Mouse (Mus musculus) left cerebral cortex, adult 2 months (tissue): Measurements from ENCODE around the gene Fhad1. TPM values are rescaled to one million over a fixed set of nuclear protein-coding genes. Genes with fewer than 3 reads are reported as not detected.
A peak's percentile ranks its signal among the peaks of the same experiment; 100 is the strongest.

Experiments
- DNase-seq, 2 experiments: peaks; one replicate each; pipeline ENCODE4 v3.0.0; 2021 to 2022; ENCODE audit warnings: low spot score in 2 of 2, mixed read lengths in 1 of 2; ENCODE audit errors: extremely low spot score in 1 of 2
- H3K27ac ChIP-seq: fragments of 200-600 bp; 2 replicates; pipeline ENCODE4 v1.8.1; 2022
- H3K4me3 ChIP-seq: fragments of 200-600 bp; 2 replicates; pipeline ENCODE4 v1.8.1; 2022
- CTCF ChIP-seq: fragments of 200-600 bp; IDR thresholded peaks from 2 replicates; pipeline ENCODE4 v1.8.1; 2022; ENCODE audit warnings: antibody characterized with exemption, mild to moderate bottlenecking, moderate library complexity
- intact Hi-C: fragments of 180-260 bp; cut with DNase I; formaldehyde crosslinking; loops from one replicate; pipeline ENCODE4 v1.15.1; 2025
- long read RNA-seq, 2 experiments: library from polyadenylated mRNA; stranded (forward); transcript quantifications; one replicate each; pipeline ENCODE4 v2.0.0; 2021; ENCODE audit warnings: borderline mapping rate in 2 of 2
- total RNA-seq, 2 experiments: library from RNA; stranded (reverse); gene quantifications; 2 replicates each; pipeline ENCODE4 v1.2.3; 2021

The Fhad1 gene
- 1 to 10 TPM; 9.0 to 9.2 TPM for total RNA-seq
- long read RNA-seq, experiment 1, partial matches to known transcripts: 4 of 6 reads
- long read RNA-seq, experiment 1, other reads (novel, unspliced or antisense): 1 of 6 reads
- long read RNA-seq, experiment 2, partial matches to known transcripts: 1 of 3 reads
- long read RNA-seq, experiment 2, other reads (novel, unspliced or antisense): 2 of 3 reads

DNA sequence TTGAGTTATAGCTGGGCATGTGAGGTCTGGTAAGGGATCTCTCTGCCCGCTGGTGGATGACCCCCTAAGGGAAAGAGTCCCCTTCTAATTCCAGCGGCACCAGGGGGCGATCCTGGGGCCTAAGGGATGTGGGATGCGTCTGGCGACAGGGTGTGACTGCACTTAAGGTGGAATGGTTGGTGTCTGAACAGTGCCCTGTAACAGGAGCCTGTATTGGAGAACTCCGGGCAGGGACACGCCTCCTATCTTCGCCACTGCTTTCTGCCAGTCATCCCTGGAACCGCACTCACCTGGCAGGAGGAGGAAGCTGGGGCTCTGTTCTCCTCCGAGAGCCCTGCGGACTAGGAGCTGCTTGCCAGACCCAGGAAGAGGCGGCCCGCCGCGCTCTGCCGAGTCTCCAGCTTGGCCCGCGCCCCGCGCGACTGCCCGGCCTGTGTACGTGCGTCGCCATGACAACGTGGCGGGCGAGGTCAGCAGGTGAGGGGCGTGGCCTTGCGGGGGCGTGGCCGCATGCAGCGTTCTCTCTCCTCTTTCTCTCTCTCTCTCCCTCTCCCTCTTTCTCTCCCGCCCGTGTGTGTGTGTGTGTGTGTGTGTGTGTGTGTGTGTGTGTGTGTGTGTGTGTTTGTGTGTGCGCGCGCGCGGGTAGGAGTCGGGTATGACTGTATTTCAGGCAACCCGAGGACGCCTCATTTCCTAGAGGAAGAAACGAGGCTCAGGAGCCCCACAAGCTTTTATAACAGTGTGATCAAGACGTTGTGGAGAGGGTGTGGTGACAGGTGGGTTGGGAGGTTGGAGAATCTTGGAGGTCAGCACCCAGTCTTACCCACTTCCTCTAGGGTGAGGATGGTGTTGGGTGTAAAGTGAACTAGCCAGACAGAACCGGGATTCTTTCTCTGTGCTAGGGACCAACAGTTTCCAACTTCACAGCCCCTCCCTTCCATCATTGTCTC lies at the start of gene Fhad1:
Fhad1 (minus strand) TSS at position 424 of the 950 bp plus-strand sequence.
- Histone ChIP-seq H3K4me3 (peak within 1 kb of the TSS; percentile 48), H3K27ac (no peak within 1 kb of the TSS)
- TF ChIP-seq CTCF: peak; percentile 15
- DNase-seq: peak; percentile 47 to 55
- intact Hi-C loops: no loop called here

DNA sequence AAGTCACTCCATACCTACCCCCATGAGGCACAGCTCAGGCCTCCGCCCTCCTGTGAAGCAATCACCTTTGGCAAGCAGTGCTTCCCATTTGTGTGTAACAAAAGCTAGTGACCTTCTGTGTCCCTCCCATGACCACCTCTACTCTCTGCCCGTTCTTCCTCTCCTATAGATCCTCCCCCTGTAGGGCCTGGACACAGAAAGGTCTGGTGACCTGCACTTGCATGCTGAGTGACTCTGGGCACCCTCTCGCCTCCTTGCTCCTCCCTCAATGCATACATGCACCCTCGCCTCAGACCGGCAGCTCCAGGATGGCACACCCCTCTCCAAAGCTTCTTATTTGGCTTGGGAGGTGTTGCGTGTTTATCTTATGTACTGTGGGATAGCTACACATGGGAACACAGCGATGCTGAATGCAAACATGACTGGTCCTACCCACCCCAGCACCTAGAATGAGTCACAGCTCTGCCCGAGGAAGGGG lies 48.2 kb upstream of the Fhad1 start:
- no peak for DNase-seq
- Histone ChIP-seq H3K4me3 (no peak overlapping the region), H3K27ac (no peak overlapping the region)
- intact Hi-C loops: no loop called here
- no peak for TF ChIP-seq CTCF

GRCm38 (mm10) chr4:142061485-142062240 lies 46.8 kb upstream of the Fhad1 start:
- intact Hi-C loops: no loop called here
- no peak for DNase-seq
- Histone ChIP-seq H3K4me3 (no peak overlapping the region), H3K27ac (no peak overlapping the region)
- no peak for TF ChIP-seq CTCF

DNA sequence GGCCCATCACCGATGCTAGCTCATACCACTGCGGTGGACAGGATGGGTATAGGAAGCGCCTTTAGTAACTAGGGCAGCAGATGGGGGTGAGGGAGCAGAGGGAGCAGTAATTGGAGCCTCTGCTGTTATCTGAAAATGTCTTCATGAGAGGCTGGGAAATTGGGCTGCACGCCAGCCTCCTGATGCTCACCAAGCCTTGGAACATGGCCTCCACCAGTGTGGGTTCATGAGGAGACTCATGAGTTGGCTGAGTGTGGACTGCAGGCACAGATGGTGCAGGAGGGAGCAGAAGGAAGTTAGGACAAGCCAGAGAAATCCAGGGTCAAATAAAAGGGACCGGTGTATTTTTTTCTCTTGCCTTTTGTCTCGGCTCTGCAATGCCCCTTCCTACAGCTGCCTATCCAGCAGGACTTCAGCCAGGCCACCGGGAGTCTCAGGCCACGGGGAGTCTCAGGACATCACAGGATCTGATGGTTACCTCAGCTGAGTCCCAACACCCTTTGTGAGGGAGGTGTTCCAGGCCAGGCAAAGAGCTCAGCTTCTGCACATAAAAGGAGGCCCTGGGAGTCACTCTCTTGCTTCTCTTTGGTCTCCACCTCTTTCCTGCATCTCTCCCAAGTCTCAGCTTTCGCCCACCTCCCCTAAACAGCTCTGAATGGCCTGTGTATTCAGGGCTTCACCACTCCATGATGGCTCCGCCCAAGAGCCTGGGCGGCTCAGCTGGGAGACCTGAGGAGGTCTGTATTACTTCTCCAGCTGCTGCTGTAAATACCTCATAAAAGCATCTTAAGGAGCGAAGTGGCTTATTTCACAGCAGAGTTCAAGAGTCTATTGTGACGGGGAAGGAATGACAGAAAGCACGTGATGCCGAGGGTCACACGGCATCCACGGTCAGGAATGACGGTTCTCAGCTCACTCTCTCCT lies 45.8 kb upstream of the Fhad1 start:
- no peak for TF ChIP-seq CTCF
- no peak for DNase-seq
- intact Hi-C loops: no loop called here
- no peak overlapping the region for H3K4me3 ChIP-seq
- H3K27ac ChIP-seq: no peak overlapping the region

DNA sequence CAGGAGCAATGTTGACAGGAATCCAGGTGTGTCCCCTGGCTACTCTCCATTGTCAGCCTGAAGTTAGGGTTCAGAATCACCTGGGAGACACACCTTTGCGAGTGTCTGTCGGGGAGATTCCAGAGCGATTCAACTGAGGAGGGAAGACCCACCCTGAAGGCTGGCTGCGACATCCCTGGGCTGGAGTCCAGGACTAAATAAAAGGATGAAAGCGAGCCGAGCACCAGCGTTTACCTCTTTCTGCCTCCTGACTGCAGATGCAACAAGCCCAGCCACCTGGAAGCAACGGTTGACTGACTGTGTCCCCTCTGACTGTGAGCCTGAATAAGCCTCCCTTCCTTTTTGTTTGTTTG lies 44.9 kb upstream of the Fhad1 start:
- Histone ChIP-seq H3K4me3 (no peak overlapping the region), H3K27ac (no peak overlapping the region)
- no peak for TF ChIP-seq CTCF
- DNase-seq: no peak
- intact Hi-C loops: no loop called here

DNA sequence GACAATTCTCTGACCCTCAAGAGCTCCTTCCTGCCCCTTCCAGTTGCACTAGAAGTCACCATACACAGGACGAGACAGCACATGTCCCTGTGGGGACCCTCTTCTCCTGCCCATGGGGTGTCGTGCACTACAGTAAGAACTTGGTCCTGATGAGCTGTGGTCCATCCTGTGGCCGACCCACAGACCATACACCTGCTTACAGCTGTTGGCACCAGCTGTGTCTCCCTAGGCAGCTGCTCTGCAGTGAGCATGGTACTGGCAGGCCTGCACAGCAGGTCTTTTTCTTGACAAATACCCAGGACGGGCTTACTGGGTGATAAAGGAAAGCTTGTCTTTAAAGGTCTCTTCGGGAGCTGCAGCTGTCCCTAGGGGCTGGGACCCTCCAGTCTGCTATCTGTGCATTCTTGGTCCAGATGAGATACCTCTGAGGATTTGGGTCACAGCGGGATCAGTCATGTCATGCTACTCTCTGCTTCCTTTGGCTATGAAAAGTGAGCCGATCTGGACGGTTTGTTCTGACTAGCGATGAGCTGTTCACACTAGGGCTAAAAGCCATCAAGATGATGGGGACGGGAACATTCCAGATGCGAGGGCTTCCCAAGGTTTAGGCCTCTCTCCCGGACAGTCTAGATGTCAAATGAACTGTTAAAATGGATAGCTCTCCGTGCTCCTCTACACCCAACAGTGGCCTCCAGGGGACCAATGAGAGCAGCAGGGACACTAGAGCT lies 44.4 kb upstream of the Fhad1 start:
- intact Hi-C loops: no loop called here
- no peak for DNase-seq
- Histone ChIP-seq H3K27ac (no peak overlapping the region), H3K4me3 (no peak overlapping the region)
- no peak for TF ChIP-seq CTCF

- DNase-seq: no peak
- TF ChIP-seq CTCF: no peak
- Histone ChIP-seq H3K4me3 (no peak overlapping the region), H3K27ac (peak overlapping the region; percentile 38)
- intact Hi-C loops: no loop called here
These were observed 42.8 kb upstream of the Fhad1 start for GRCm38 (mm10) chr4:142057529-142058216.

DNA sequence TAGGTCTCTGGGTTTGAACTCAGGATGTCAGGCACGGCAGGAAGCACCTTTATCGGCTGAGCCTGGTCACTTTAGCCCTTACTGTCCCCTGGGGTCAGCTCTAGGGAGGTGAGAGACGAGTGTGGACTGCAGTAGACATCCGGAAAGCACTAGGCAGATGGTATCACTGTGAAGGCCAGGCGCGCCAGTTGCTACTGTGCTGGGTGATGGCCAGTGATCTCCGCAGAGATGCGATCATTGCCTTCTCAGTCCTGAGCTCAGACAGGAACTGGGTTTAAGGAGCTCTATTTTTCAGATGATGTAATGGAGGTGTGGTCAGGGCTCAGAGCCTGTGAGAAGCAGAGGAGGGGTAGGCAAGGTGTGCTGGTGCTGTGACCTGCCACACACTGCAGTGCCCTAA lies 40.7 kb upstream of the Fhad1 start:
- no peak for DNase-seq
- no peak overlapping the region for H3K27ac ChIP-seq
- TF ChIP-seq CTCF: no peak
- intact Hi-C loops: no loop called here
- no peak overlapping the region for H3K4me3 ChIP-seq

- DNase-seq: no peak
- Histone ChIP-seq H3K27ac (no peak overlapping the region), H3K4me3 (no peak overlapping the region)
- intact Hi-C loops: no loop called here
- TF ChIP-seq CTCF: no peak
These were observed 39.7 kb upstream of the Fhad1 start for GRCm38 (mm10) chr4:142054580-142054979.
